Mouse (Mus musculus) MEL (cell line): ENCODE data around the gene Auts2.

Experiments used
- GABPA ChIP-seq: IDR thresholded peaks from 2 replicates; pipeline ENCODE4 v1.6.1; 2012; ENCODE audit warnings: low read depth, mild to moderate bottlenecking, inconsistent platforms, low read length, improper control_type of control experiment, moderate library complexity
- RAD21 ChIP-seq: IDR thresholded peaks from 2 replicates; pipeline ENCODE4 v1.6.1; 2011; ENCODE audit warnings: mild to moderate bottlenecking, low read depth, low read length, improper control_type of control experiment

- TF ChIP-seq RAD21 (no peak), GABPA (no peak)
Observed at GRCm38 (mm10) chr5:131566032-131566431, 977.1 kb downstream of the Auts2 start.
